Mouse (Mus musculus) embryonic facial prominence, embryonic 15.5 days (tissue): ENCODE measurements at regions not wholly inside any gene's neighbourhood (a gene's known extent, or its start where the extent isn't known, plus 50 kb on each side); places are given as distances from the start of the nearest gene placed in this dataset.

Source experiments
- ATAC-seq: fragments of 200-750 bp; cut with Nextera tagmentation; 2 replicates; pipeline ENCODE4 v1.8.0; 2017; ENCODE audit warnings: low read depth, moderate TSS enrichment; ENCODE audit not compliant: insufficient number of reproducible peaks, low FRiP score, low TSS enrichment
- H3K27ac ChIP-seq: fragments of 300-500 bp; sonication (generic); replicated peaks from 2 replicates; pipeline ENCODE4 v1.5.1; 2015; ENCODE audit warnings: mild to moderate bottlenecking, inconsistent platforms
- H3K27me3 ChIP-seq: fragments of 300-500 bp; sonication (generic); 2 replicates; pipeline ENCODE4 v1.6.1; 2015; ENCODE audit warnings: inconsistent platforms
- H3K36me3 ChIP-seq: fragments of 300-500 bp; sonication (generic); 2 replicates; pipeline ENCODE4 v1.6.1; 2015; ENCODE audit warnings: mild to moderate bottlenecking, inconsistent platforms
- H3K4me1 ChIP-seq: fragments of 300-500 bp; sonication (generic); 2 replicates; pipeline ENCODE4 v1.6.1; 2015; ENCODE audit warnings: inconsistent platforms
- H3K4me2 ChIP-seq: fragments of 300-500 bp; sonication (generic); replicated peaks from 2 replicates; pipeline ENCODE4 v1.6.1; 2015; ENCODE audit warnings: mild to moderate bottlenecking, inconsistent platforms
- H3K4me3 ChIP-seq: fragments of 300-500 bp; sonication (generic); replicated peaks from 2 replicates; pipeline ENCODE4 v1.5.1; 2015; ENCODE audit warnings: mild to moderate bottlenecking, inconsistent platforms
- H3K9ac ChIP-seq: fragments of 300-500 bp; sonication (generic); 2 replicates; pipeline ENCODE4 v1.6.1; 2015; ENCODE audit warnings: inconsistent platforms
- H3K9me3 ChIP-seq: fragments of 300-500 bp; sonication (generic); replicated peaks from 2 replicates; pipeline ENCODE4 v1.6.1; 2016; ENCODE audit warnings: inconsistent platforms
- WGBS: fragments of 180-500 bp; shearing (Covaris S2); methylation state at CpG from one replicate; pipeline ENCODE4 v1.1.7; 2015; 5-methylcytosine and 5-hydroxymethylcytosine counted together

GRCm38 (mm10) chr1:35435721-35436120, 585.9 kb downstream of the Plekhb2 start:
- 87% methylated on average over 3 of the region's 3 CpGs for WGBS
- no peak for ATAC-seq

GRCm38 (mm10) chr1:35447345-35447744, 597.6 kb downstream of the Plekhb2 start:
- Histone ChIP-seq H3K27ac (no peak overlapping the region), H3K9ac (no peak overlapping the region), H3K36me3 (no peaks in the 10 kb centered on the region), H3K4me2 (no peak overlapping the region), H3K9me3 (no peaks in the 10 kb centered on the region), H3K27me3 (no peaks in the 10 kb centered on the region), H3K4me1 (no peaks in the 10 kb centered on the region), H3K4me3 (no peak overlapping the region)
- no peak for ATAC-seq

More at GRCm38 (mm10) chr1:35435721-35436120, 585.9 kb downstream of the Plekhb2 start:
- Histone ChIP-seq H3K27ac (no peak overlapping the region), H3K9ac (no peak overlapping the region), H3K4me1 (no peaks in the 10 kb centered on the region), H3K27me3 (no peaks in the 10 kb centered on the region), H3K4me3 (no peak overlapping the region), H3K9me3 (no peaks in the 10 kb centered on the region), H3K36me3 (no peaks in the 10 kb centered on the region), H3K4me2 (no peak overlapping the region)

GRCm38 (mm10) chr1:35452441-35453107, 602.8 kb downstream of the Plekhb2 start:
- Histone ChIP-seq H3K36me3 (no peaks in the 10 kb centered on the region), H3K9ac (no peak overlapping the region), H3K27me3 (no peaks in the 10 kb centered on the region), H3K4me3 (no peak overlapping the region), H3K9me3 (no peaks in the 10 kb centered on the region), H3K4me1 (no peaks in the 10 kb centered on the region), H3K4me2 (no peak overlapping the region), H3K27ac (no peak overlapping the region)
- ATAC-seq = no peak
- WGBS = 83% methylated on average over 19 of the region's 19 CpGs

GRCm38 (mm10) chr1:35457591-35457990, 607.8 kb downstream of the Plekhb2 start:
- 82% methylated on average over 9 of the region's 9 CpGs for WGBS

GRCm38 (mm10) chr1:35465081-35465480, 603.1 kb upstream of the Hs6st1 start:
- Histone ChIP-seq H3K27me3 (no peaks in the 10 kb centered on the region), H3K9me3 (no peaks in the 10 kb centered on the region), H3K4me1 (no peaks in the 10 kb centered on the region), H3K9ac (no peak overlapping the region), H3K36me3 (no peaks in the 10 kb centered on the region), H3K4me2 (no peak overlapping the region), H3K4me3 (no peak overlapping the region), H3K27ac (no peak overlapping the region)
- no peak for ATAC-seq
- WGBS = 49% methylated on average over 3 of the region's 3 CpGs

More at GRCm38 (mm10) chr1:35457591-35457990, 607.8 kb downstream of the Plekhb2 start:
- Histone ChIP-seq H3K4me3 (no peak overlapping the region), H3K9ac (no peak overlapping the region), H3K4me1 (no peaks in the 10 kb centered on the region), H3K4me2 (no peak overlapping the region), H3K9me3 (no peaks in the 10 kb centered on the region), H3K36me3 (no peaks in the 10 kb centered on the region), H3K27me3 (no peaks in the 10 kb centered on the region), H3K27ac (no peak overlapping the region)
- no peak for ATAC-seq

GRCm38 (mm10) chr1:35469185-35469753, 598.9 kb upstream of the Hs6st1 start:
- no peak for ATAC-seq
- Histone ChIP-seq H3K27ac (no peak overlapping the region), H3K9ac (no peak overlapping the region), H3K9me3 (no peaks in the 10 kb centered on the region; the same call in none of the 2 replicates), H3K36me3 (no peaks in the 10 kb centered on the region), H3K27me3 (no peaks in the 10 kb centered on the region), H3K4me2 (no peak overlapping the region), H3K4me3 (no peak overlapping the region), H3K4me1 (no peaks in the 10 kb centered on the region)
- WGBS = 78% methylated on average over 4 of the region's 4 CpGs

- WGBS = 75% methylated on average over 1 of the region's 1 CpGs
- peaks cover 3% of the 10 kb centered on the region for H3K9me3 ChIP-seq
- no peak overlapping the region for H3K4me3 ChIP-seq
- no peak overlapping the region for H3K9ac ChIP-seq
- H3K36me3 ChIP-seq = no peaks in the 10 kb centered on the region
- H3K4me1 ChIP-seq = no peaks in the 10 kb centered on the region
- no peaks in the 10 kb centered on the region for H3K27me3 ChIP-seq
- no peak for ATAC-seq
- H3K27ac ChIP-seq = no peak overlapping the region
- no peak overlapping the region for H3K4me2 ChIP-seq
These were observed 589.9 kb upstream of the Hs6st1 start for GRCm38 (mm10) chr1:35478262-35478661.

GRCm38 (mm10) chr1:35495963-35496362, 572.2 kb upstream of the Hs6st1 start:
- no peaks in the 10 kb centered on the region for H3K27me3 ChIP-seq
- no peaks in the 10 kb centered on the region for H3K36me3 ChIP-seq
- no peak overlapping the region for H3K4me2 ChIP-seq
- no peak overlapping the region for H3K9ac ChIP-seq
- H3K4me3 ChIP-seq = no peak overlapping the region
- WGBS = 72% methylated on average over 5 of the region's 5 CpGs
- H3K27ac ChIP-seq = no peak overlapping the region
- H3K4me1 ChIP-seq = no peaks in the 10 kb centered on the region
- H3K9me3 ChIP-seq = no peaks in the 10 kb centered on the region
- no peak for ATAC-seq

GRCm38 (mm10) chr1:35522951-35523350, 545.2 kb upstream of the Hs6st1 start:
- H3K4me3 ChIP-seq = no peak overlapping the region
- no peak overlapping the region for H3K4me2 ChIP-seq
- H3K36me3 ChIP-seq = no peaks in the 10 kb centered on the region
- no peaks in the 10 kb centered on the region for H3K9me3 ChIP-seq
- ATAC-seq = no peak
- no peaks in the 10 kb centered on the region for H3K27me3 ChIP-seq
- H3K4me1 ChIP-seq = no peaks in the 10 kb centered on the region
- WGBS = 83% methylated on average over 5 of the region's 5 CpGs
- no peak overlapping the region for H3K9ac ChIP-seq
- H3K27ac ChIP-seq = no peak overlapping the region

GRCm38 (mm10) chr1:35523790-35524362, 544.3 kb upstream of the Hs6st1 start:
- no peak overlapping the region for H3K9ac ChIP-seq
- WGBS = 72% methylated on average over 2 of the region's 2 CpGs
- no peaks in the 10 kb centered on the region for H3K4me1 ChIP-seq
- ATAC-seq = no peak
- H3K27me3 ChIP-seq = no peaks in the 10 kb centered on the region
- H3K36me3 ChIP-seq = no peaks in the 10 kb centered on the region
- no peaks in the 10 kb centered on the region for H3K9me3 ChIP-seq
- no peak overlapping the region for H3K27ac ChIP-seq
- no peak overlapping the region for H3K4me2 ChIP-seq
- no peak overlapping the region for H3K4me3 ChIP-seq

GRCm38 (mm10) chr1:35524788-35525187, 543.4 kb upstream of the Hs6st1 start:
- H3K9ac ChIP-seq = no peak overlapping the region
- H3K4me2 ChIP-seq = no peak overlapping the region
- no peaks in the 10 kb centered on the region for H3K9me3 ChIP-seq
- ATAC-seq = no peak
- no peaks in the 10 kb centered on the region for H3K4me1 ChIP-seq
- no peak overlapping the region for H3K4me3 ChIP-seq
- 51% methylated on average over 5 of the region's 5 CpGs for WGBS
- no peak overlapping the region for H3K27ac ChIP-seq
- no peaks in the 10 kb centered on the region for H3K27me3 ChIP-seq
- no peaks in the 10 kb centered on the region for H3K36me3 ChIP-seq
